Comparison of ENCODE assay signal across 24 mouse cellular contexts in genomic region chrX:163734145-163734544, GRCm38 (mm10). TPM values are rescaled to one million over a fixed set of nuclear protein-coding genes. Genes with fewer than 3 reads are reported as not detected.
"Had no signal": no experiment of that assay in that cellular context is flagged by ENCODE, and none has a peak within 500 bp of the region (broad histone marks: within the 10 kb centered on the region; RNA-seq: fewer than 3 reads in every experiment).

No protein-coding gene starts in this region.

- DNase-seq: cerebellum, adult 2 months; cerebellum, adult 9-10 months; cerebellum, postnatal 10 days; cerebellum, postnatal 14 days; cerebellum, postnatal 25 days; cerebellum, postnatal 36 days; embryo, embryonic 11 days; forebrain, postnatal 0 days; gastrocnemius, adult 2 months; gastrocnemius, postnatal 10 days; gastrocnemius, postnatal 14 days; gastrocnemius, postnatal 25 days; gastrocnemius, postnatal 36 days; heart, adult 11 months; heart, adult 18-20 months; heart, adult 2 months had no signal

- ATAC-seq: forebrain, embryonic 13.5 days; forebrain, embryonic 14.5 days; forebrain, embryonic 15.5 days; forebrain, embryonic 16.5 days; forebrain, postnatal 0 days had no signal

RNA-seq across cellular contexts. Expression of gene Rnf138rt1, which starts 27.0 kb away (rescaled TPM):
- total RNA-seq: common myeloid progenitor, adult 5-6 weeks; gastrocnemius, adult 18-20 months; gastrocnemius, adult 2 months; gastrocnemius, adult 8-10 months; gastrocnemius, postnatal 10 days; gastrocnemius, postnatal 14 days; gastrocnemius, postnatal 25 days; gastrocnemius, postnatal 36 days; heart, adult 18-20 months; heart, adult 2 months; heart, adult 8-10 months had no signal
